Mouse (Mus musculus) forebrain, embryonic 14.5 days (tissue): ENCODE results near the gene Picalm. TPM values are rescaled to one million over a fixed set of nuclear protein-coding genes. Genes with fewer than 3 reads are reported as not detected.
A peak's percentile ranks its signal among the peaks of the same experiment; 100 is the strongest.

Source experiments
- ATAC-seq: fragments of 200-750 bp; cut with Nextera tagmentation; 2 replicates; pipeline ENCODE4 v1.8.0; 2017; ENCODE audit warnings: mild to moderate bottlenecking, moderate library complexity
- DNase-seq: peaks from one replicate; pipeline ENCODE4 v3.0.0-alpha.2; 2015; ENCODE audit warnings: low spot score
- H3K27ac ChIP-seq: fragments of 300-500 bp; sonication (generic); 2 replicates; pipeline ENCODE4 v1.5.1; 2014; ENCODE audit warnings: low read depth, mild to moderate bottlenecking, control low read depth, low read length, moderate library complexity
- H3K27me3 ChIP-seq: fragments of 300-500 bp; sonication (generic); replicated peaks from 2 replicates; pipeline ENCODE4 v1.6.1; 2014; ENCODE audit warnings: low read length, control low read depth, mixed read lengths; ENCODE audit not compliant: control insufficient read depth, insufficient read depth
- H3K36me3 ChIP-seq: fragments of 300-500 bp; sonication (generic); 2 replicates; pipeline ENCODE4 v1.6.1; 2014; ENCODE audit warnings: low read length, control low read depth; ENCODE audit not compliant: control insufficient read depth, insufficient read depth
- H3K4me1 ChIP-seq: fragments of 300-500 bp; sonication (generic); 2 replicates; pipeline ENCODE4 v1.6.1; 2014; ENCODE audit warnings: antibody characterized with exemption, low read length, control low read depth; ENCODE audit not compliant: control insufficient read depth, insufficient read depth
- H3K4me2 ChIP-seq: fragments of 300-500 bp; sonication (generic); 2 replicates; pipeline ENCODE4 v1.6.1; 2014; ENCODE audit warnings: mild to moderate bottlenecking, control low read depth, low read length
- H3K4me3 ChIP-seq: fragments of 300-500 bp; sonication (generic); 2 replicates; pipeline ENCODE4 v1.5.1; 2014; ENCODE audit warnings: low read depth, low read length, control low read depth
- H3K9ac ChIP-seq: fragments of 300-500 bp; sonication (generic); 2 replicates; pipeline ENCODE4 v1.6.1; 2014; ENCODE audit warnings: mild to moderate bottlenecking, low read length, control low read depth, moderate library complexity
- H3K9me3 ChIP-seq: fragments of 300-500 bp; sonication (generic); replicated peaks from 2 replicates; pipeline ENCODE4 v1.6.1; 2016; ENCODE audit warnings: low read length, control low read depth, mixed read lengths; ENCODE audit not compliant: control insufficient read depth
- WGBS: fragments of 180-500 bp; shearing (Covaris S2); extraction: QIAGEN DNeasy Blood & Tissue Kit; methylation state at CpG from one replicate; pipeline ENCODE4 v1.1.7; 2014; 5-methylcytosine and 5-hydroxymethylcytosine counted together
- polyA plus RNA-seq: library from polyadenylated mRNA; unstranded; fragments of >200 nt; fragmentation: Nextera tagmentation; extraction: Ambion mirVana; gene quantifications from 2 replicates; pipeline ENCODE4 v1.2.1, GENCODE M21; 2014

The Picalm gene
- polyA plus RNA-seq, 1 experiment from 2014 or later, result 43.3 TPM

DNA sequence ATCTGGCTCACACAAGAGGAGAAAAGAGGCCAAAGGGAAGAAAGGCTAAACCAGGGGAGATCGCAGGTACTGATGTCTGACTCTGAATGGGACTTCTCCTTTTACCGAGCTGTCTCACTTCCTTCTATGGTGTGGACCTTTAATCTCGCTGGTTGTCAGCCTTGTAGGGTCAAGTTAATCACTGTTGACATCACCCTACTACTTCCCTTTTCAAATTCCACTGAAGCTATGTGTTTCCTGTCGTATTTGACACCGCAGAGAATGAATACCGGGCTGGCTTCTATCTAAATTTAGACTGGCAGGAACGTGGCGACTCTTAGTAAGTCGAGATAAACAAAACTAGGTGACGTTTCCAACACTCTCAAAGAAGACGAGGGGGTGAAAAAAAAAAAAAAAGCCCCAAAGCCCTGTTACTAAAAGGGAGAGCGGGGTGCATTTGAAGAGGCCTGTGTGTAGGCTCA is 712 bp upstream of the Picalm start:
- Histone ChIP-seq H3K36me3 (no peaks in the 10 kb centered on the region), H3K4me2 (peak overlapping the region; percentile 65), H3K4me1 (peaks cover 7% of the 10 kb centered on the region; the same call in 1 of the 2 replicates), H3K27ac (peak overlapping the region; percentile 95), H3K9me3 (no peaks in the 10 kb centered on the region), H3K9ac (peak overlapping the region; percentile 97), H3K4me3 (peak overlapping the region; percentile 97), H3K27me3 (no peaks in the 10 kb centered on the region)
- DNase-seq, result no peak
- 0 out of 2 replicates have a peak, but pooled peaks have one; percentile 1 for ATAC-seq
- under 1% methylated on average over 12 of the region's 12 CpGs for WGBS

DNA sequence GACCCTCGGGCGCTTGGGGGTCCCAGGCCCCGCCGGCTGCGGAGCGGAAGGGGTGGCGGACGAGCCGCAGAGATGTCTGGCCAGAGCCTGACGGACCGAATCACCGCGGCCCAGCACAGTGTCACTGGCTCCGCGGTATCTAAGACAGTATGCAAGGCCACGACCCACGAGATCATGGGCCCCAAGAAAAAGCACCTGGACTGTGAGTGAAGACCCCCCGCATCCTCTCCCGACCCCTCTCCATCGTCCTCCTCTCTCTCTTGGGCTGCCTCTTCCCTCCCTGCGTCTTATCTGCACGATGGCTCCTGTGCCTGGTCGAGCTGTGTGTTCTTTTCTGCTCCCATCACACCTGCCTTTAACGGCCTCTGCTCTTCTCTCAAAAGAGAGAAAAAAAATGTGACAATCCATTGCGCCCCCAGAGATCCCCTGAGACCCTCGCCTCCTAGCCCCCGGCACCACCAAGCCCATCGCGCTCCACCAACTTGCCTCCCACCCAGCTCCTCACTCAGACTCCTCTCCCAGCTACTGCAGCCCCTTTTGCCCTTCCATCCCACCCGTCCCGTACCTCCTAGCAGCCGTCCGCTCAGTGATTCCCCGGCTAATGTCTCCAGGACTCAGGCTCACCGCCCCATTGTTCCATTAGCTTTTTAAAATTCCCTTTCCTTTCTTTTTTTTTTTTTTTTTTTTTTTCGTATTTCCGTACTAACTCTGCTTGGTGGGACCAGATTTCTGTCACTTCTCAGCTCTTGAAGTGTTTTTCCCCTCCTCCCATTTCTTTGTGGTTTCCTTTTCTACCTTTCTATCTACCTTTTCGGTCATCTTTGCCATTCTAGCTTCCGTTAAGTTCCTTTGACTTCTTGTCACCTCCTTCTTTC is 725 bp downstream of the Picalm start:
- WGBS, result under 1% methylated on average over 34 of the region's 39 CpGs

DNA sequence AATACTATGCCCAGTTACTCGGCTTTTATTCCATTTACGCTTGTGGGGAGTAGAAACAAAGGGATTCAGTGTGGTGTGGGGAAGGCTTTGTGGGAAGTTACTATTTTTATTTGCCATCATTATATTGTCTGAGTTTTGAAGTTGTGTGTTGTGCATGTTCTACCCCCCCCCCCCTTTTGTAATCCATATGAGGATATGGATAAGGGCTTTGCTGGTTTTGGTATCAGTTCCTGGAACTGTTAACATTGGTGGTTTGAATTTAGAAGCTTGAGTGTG is 1.3 kb downstream of the Picalm start:
- peaks cover 7% of the 10 kb centered on the region; the same call in 1 of the 2 replicates for H3K4me1 ChIP-seq
- no peaks in the 10 kb centered on the region for H3K9me3 ChIP-seq
- H3K9ac ChIP-seq, result peak overlapping the region; percentile 97
- peak overlapping the region; percentile 64 for H3K4me2 ChIP-seq
- H3K27ac ChIP-seq, result 0 out of 2 replicates have a peak overlapping the region, but pooled peaks have one; percentile 0
- ATAC-seq, result no peak
- no peaks in the 10 kb centered on the region for H3K27me3 ChIP-seq
- H3K4me3 ChIP-seq, result peak overlapping the region; percentile 97
- 0% methylated on average over 2 of the region's 2 CpGs for whole genome bisulfite sequencing
- H3K36me3 ChIP-seq, result no peaks in the 10 kb centered on the region
- DNase-seq, result no peak

More for the DNA sequence above, 725 bp downstream of the Picalm start:
- Histone ChIP-seq H3K9me3 (no peaks in the 10 kb centered on the region), H3K27me3 (no peaks in the 10 kb centered on the region), H3K36me3 (no peaks in the 10 kb centered on the region), H3K4me2 (peak overlapping the region; percentile 64), H3K4me3 (peak overlapping the region; percentile 97), H3K9ac (peak overlapping the region; percentile 97), H3K27ac (peak overlapping the region; percentile 95), H3K4me1 (peaks cover 7% of the 10 kb centered on the region; the same call in 1 of the 2 replicates)
- ATAC-seq (peak; percentile 8; the same call in 1 of the 2 replicates), DNase-seq (peak; percentile 43)

DNA sequence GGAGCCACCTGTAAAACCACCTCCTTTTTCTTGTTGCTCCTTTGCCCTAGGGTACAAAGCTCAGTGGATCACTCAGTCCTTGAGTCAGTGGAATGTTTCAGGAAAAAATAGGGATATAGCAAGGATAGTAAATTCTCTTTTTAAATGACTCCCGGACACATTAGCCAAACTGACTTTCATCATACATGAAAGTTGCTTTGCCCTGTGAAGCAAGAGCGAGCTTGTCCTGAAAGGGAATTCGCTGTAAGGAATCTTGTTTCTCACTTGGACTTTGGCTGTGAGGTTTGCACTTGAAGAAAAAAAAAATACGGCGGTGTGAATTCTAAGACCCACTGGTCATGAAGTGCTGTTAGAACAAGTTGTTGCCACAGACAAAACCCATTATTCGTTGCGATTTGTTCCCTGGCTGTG is 1.8 kb downstream of the Picalm start:
- H3K27ac ChIP-seq, result no peak overlapping the region
- DNase-seq, result peak; percentile 6
- no peak for ATAC-seq
- peak overlapping the region; percentile 97 for H3K4me3 ChIP-seq
- no peaks in the 10 kb centered on the region for H3K9me3 ChIP-seq
- H3K27me3 ChIP-seq, result no peaks in the 10 kb centered on the region
- H3K4me2 ChIP-seq, result peak overlapping the region; percentile 64
- WGBS, result 16% methylated on average over 7 of the region's 7 CpGs
- H3K9ac ChIP-seq, result peak overlapping the region; percentile 97
- peaks cover 7% of the 10 kb centered on the region; the same call in 1 of the 2 replicates for H3K4me1 ChIP-seq
- no peaks in the 10 kb centered on the region for H3K36me3 ChIP-seq

DNA sequence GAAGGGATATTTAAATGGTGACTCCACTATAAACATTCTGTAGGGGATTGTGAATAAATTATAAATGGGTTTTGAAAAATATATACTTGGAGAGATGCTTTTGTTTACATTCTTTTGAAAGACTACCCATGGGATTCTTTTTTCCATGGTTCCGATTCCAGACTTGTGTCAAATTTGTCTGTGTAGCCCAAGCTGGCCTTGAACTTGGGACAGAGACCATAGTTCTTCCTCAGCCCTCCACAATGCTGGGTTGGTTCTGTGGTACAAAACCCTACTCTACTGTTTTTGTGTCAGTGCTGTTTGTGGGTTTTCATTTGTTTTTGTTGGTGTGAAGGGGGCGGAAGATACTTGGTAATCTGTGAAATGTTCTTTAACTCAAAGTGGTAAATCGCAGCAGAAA is 2.3 kb downstream of the Picalm start:
- Histone ChIP-seq H3K27ac (no peak overlapping the region), H3K4me3 (peak overlapping the region; percentile 97), H3K36me3 (no peaks in the 10 kb centered on the region), H3K4me2 (peak overlapping the region; percentile 64), H3K9me3 (no peaks in the 10 kb centered on the region), H3K4me1 (peaks cover 7% of the 10 kb centered on the region; the same call in 1 of the 2 replicates), H3K9ac (peak overlapping the region; percentile 97), H3K27me3 (no peaks in the 10 kb centered on the region)
- 57% methylated on average over 3 of the region's 3 CpGs for WGBS
- DNase-seq, result no peak
- no peak for ATAC-seq

DNA sequence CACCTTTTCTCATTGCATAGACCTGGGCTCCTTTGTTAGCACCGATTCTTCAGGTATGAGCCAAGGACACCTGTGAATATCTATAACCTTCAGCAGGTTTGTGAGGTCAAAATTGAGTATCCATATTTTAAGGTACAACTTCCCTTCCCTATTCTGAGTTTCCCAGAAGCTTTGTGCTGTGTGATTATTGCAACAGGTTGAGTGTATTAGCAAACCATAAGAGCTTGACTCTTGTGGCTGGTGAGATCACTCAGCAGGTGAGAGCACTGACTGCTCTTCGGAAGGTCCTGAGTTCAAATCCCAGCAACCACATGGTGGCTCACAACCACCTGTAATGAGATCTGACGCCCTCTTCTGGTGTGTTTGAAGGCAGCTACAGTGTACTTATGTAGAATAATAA is 6.7 kb downstream of the Picalm start:
- no peak overlapping the region for H3K27ac ChIP-seq
- no peaks in the 10 kb centered on the region for H3K36me3 ChIP-seq
- no peak for ATAC-seq
- DNase-seq, result no peak
- no peak overlapping the region for H3K4me2 ChIP-seq
- no peak overlapping the region for H3K4me3 ChIP-seq
- no peak overlapping the region for H3K9ac ChIP-seq
- no peaks in the 10 kb centered on the region for H3K27me3 ChIP-seq
- WGBS, result 81% methylated on average over 3 of the region's 3 CpGs
- peaks cover 4% of the 10 kb centered on the region; the same call in 1 of the 2 replicates for H3K4me1 ChIP-seq
- no peaks in the 10 kb centered on the region for H3K9me3 ChIP-seq

DNA sequence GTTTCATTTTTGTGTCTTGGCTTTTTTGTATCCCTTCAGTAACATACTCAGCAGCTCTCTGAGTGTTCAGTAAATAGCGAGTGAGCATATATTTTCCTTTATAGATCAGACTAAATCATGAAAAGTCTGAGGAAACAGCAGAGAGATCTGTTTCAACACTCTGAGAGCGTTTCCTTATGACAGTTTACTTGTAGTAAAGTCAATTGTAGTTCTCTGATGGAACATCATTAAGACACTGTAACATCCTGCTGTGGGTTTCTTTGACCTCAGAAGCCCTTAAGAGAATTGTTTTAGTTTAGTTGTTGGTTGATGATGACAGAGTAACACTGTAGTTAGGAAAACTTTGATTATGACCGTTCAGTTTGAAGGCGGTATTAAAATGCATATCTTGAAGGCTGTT is 8.3 kb downstream of the Picalm start:
- no peak overlapping the region for H3K4me2 ChIP-seq
- H3K9ac ChIP-seq, result no peak overlapping the region
- H3K4me3 ChIP-seq, result no peak overlapping the region
- H3K27me3 ChIP-seq, result no peaks in the 10 kb centered on the region
- H3K27ac ChIP-seq, result no peak overlapping the region
- DNase-seq (no peak), ATAC-seq (no peak)
- 90% methylated on average over 4 of the region's 4 CpGs for WGBS
- no peaks in the 10 kb centered on the region for H3K4me1 ChIP-seq
- H3K9me3 ChIP-seq, result no peaks in the 10 kb centered on the region
- H3K36me3 ChIP-seq, result no peaks in the 10 kb centered on the region

DNA sequence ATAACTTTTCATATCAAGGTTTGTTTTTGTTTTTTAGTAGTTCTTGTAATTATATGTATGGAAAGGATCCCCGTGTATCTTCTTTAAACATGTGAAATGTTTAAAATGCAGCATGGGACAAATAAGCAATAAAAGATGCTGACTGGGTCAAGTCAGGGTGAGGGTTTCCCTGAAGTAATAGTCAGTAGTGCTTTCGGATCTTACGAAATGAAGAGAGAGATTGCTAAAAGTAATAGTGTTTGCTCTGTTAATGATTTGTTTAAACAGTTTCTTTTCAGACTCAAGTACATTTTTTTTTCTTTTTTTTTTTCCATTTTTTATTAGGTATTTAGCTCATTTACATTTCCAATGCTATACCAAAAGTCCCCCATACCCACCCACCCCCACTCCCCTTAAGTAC is 10.3 kb downstream of the Picalm start:
- no peak overlapping the region for H3K4me3 ChIP-seq
- no peak for DNase-seq
- no peak overlapping the region for H3K9ac ChIP-seq
- no peak overlapping the region for H3K4me2 ChIP-seq
- WGBS, result 83% methylated on average over 3 of the region's 3 CpGs
- H3K27ac ChIP-seq, result no peak overlapping the region
- no peaks in the 10 kb centered on the region for H3K9me3 ChIP-seq
- no peaks in the 10 kb centered on the region for H3K36me3 ChIP-seq
- H3K27me3 ChIP-seq, result no peaks in the 10 kb centered on the region
- no peak for ATAC-seq
- H3K4me1 ChIP-seq, result no peaks in the 10 kb centered on the region

DNA sequence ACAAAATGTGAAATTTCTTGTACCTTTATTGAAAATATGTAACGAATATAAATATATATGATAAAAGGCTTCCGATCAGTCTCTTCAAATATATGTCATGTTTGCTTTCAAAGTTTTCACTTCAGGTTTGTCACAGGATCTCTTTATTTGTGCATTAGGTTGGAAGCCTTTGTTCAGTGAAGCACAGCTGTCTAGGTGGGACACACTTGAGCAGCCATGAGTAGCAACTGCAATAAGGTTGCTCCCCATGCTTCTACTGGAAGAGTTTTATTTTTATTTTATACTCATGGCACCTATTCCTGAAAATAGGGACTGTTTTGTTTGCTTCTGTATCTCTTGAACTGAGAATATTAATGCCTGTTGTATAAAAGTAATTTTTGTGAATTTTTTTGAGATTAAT is 14.3 kb downstream of the Picalm start:
- peaks cover 7% of the 10 kb centered on the region; the same call in 1 of the 2 replicates for H3K4me1 ChIP-seq
- no peak overlapping the region for H3K27ac ChIP-seq
- ATAC-seq (no peak), DNase-seq (no peak)
- no peaks in the 10 kb centered on the region for H3K27me3 ChIP-seq
- H3K36me3 ChIP-seq, result no peaks in the 10 kb centered on the region
- H3K9me3 ChIP-seq, result no peaks in the 10 kb centered on the region
- WGBS, result 91% methylated on average over 2 of the region's 2 CpGs
- no peak overlapping the region for H3K9ac ChIP-seq
- no peak overlapping the region for H3K4me3 ChIP-seq
- H3K4me2 ChIP-seq, result no peak overlapping the region
